Mouse (Mus musculus): ENCODE data around the gene Arap1. TPM values are rescaled to one million over a fixed set of nuclear protein-coding genes. Genes with fewer than 3 reads are reported as not detected.
A peak's percentile ranks its signal among the peaks of the same experiment; 100 is the strongest.

Gene Arap1
- total RNA-seq, 2 experiments from 2014 or later, result 30.0 to 35.4 TPM

- DNase-seq, result no peak
Observed at GRCm38 (mm10) chr7:101327263-101327662, 20.6 kb upstream of the Arap1 start.

- no peak for DNase-seq
Observed at GRCm38 (mm10) chr7:101327786-101328185, 20.1 kb upstream of the Arap1 start.

GRCm38 (mm10) chr7:101328621-101329158 lies 19.2 kb upstream of the Arap1 start:
- peak; percentile 49 to 70 for DNase-seq

- DNase-seq, result no peak
Observed at GRCm38 (mm10) chr7:101329606-101330005, 18.3 kb upstream of the Arap1 start.

GRCm38 (mm10) chr7:101330074-101330840 lies 17.6 kb upstream of the Arap1 start:
- DNase-seq, result peak; percentile 74 to 84

GRCm38 (mm10) chr7:101330841-101331173 lies 17.1 kb upstream of the Arap1 start:
- DNase-seq, result no peak

GRCm38 (mm10) chr7:101332045-101332831 lies 15.6 kb upstream of the Arap1 start:
- DNase-seq, result peak in 1 of 2 experiments; percentile 77

- no peak for DNase-seq
Observed at GRCm38 (mm10) chr7:101335228-101335627, 12.6 kb upstream of the Arap1 start.

- DNase-seq, result no peak
Observed at GRCm38 (mm10) chr7:101336686-101337085, 11.2 kb upstream of the Arap1 start.

GRCm38 (mm10) chr7:101337401-101337800 lies 10.5 kb upstream of the Arap1 start:
- DNase-seq, result no peak

GRCm38 (mm10) chr7:101341405-101341804 lies 6.5 kb upstream of the Arap1 start:
- no peak for DNase-seq

GRCm38 (mm10) chr7:101343135-101343534 lies 4.7 kb upstream of the Arap1 start:
- no peak for DNase-seq

GRCm38 (mm10) chr7:101344892-101345291 lies 3.0 kb upstream of the Arap1 start:
- DNase-seq, result no peak

- no peak for DNase-seq
Observed at GRCm38 (mm10) chr7:101346991-101347390, 876 bp upstream of the Arap1 start.

- DNase-seq, result peak in 1 of 2 experiments; percentile 38
Observed at GRCm38 (mm10) chr7:101348312-101348711, 445 bp downstream of the Arap1 start.

GRCm38 (mm10) chr7:101349861-101350260 lies 2.0 kb downstream of the Arap1 start:
- DNase-seq, result peak in 1 of 2 experiments; percentile 35

- no peak for DNase-seq
Observed at GRCm38 (mm10) chr7:101352404-101352803, 4.5 kb downstream of the Arap1 start.

- DNase-seq, result peak in 1 of 2 experiments; percentile 52
Observed at GRCm38 (mm10) chr7:101354423-101354822, 6.6 kb downstream of the Arap1 start.

- no peak for DNase-seq
Observed at GRCm38 (mm10) chr7:101355551-101356100, 7.8 kb downstream of the Arap1 start.

- DNase-seq, result no peak
Observed at GRCm38 (mm10) chr7:101356868-101357267, 9.0 kb downstream of the Arap1 start.

GRCm38 (mm10) chr7:101360406-101360805 lies 12.5 kb downstream of the Arap1 start:
- DNase-seq, result no peak

GRCm38 (mm10) chr7:101361021-101361420 lies 13.2 kb downstream of the Arap1 start:
- no peak for DNase-seq

GRCm38 (mm10) chr7:101361767-101362166 lies 13.9 kb downstream of the Arap1 start:
- peak in 1 of 2 experiments; percentile 49 for DNase-seq
